Mouse (Mus musculus): ENCODE measurements around the gene Inafm2. TPM values are rescaled to one million over a fixed set of nuclear protein-coding genes. Genes with fewer than 3 reads are reported as not detected.
A peak's percentile ranks its signal among the peaks of the same experiment; 100 is the strongest.

Inafm2 gene
- polyA plus RNA-seq, 1 experiment from 2014 or later, result 44.7 TPM

DNA sequence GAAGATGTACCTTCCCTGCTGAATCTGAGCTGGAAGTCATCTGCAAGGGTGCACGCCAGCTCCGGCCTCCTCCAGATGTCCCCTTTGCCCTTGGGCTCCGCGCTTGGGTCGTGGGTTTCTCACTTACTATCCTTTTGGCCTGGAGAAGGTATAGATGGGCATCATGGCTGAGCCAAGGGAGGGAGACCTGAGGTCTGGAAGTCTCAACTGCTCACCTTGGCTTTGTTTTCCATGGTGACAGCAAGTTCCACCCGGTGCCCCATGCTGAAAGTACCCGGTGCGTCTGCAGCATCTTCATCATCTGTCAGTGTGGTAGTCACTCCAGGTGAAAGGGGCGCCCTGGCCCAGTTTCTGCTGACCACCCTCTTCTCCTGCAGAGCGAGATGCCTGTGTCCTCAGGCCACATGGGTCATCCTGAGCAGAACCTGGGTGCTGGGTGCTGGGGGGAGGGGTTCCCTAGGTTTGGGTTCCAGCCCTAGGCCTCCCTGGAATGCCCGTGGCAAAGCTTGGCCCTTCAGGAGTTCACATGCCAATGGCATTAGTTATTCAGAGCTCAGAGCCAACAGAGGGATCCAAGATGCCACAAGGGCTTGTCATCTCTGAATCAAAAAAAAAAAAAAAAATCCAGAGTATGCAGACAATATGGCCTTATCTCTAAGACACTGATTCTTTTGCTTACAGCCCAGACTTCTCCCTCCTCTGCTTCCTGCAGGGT, 14.9 kb downstream of the Inafm2 start:
- no peak overlapping the region for H3K4me2 ChIP-seq
- H3K4me3 ChIP-seq, result no peak overlapping the region
- 0 out of 2 replicates have a peak, but pooled peaks cover 6% of the 10 kb centered on the region for H3K27me3 ChIP-seq
- no peak for ATAC-seq (replicated peaks; ENCODE audit: insufficient number of reproducible peaks, insufficient read depth, low FRiP score, low read depth)
- peak overlapping the region; percentile 18; the same call in 1 of the 2 replicates for H3K9ac ChIP-seq
- no peaks in the 10 kb centered on the region for H3K9me3 ChIP-seq (replicated peaks)
- peak overlapping the region; percentile 96 for H3K27ac ChIP-seq
- WGBS, result 83% methylated on average over 11 of the region's 11 CpGs
- H3K4me1 ChIP-seq (replicated peaks), result peaks cover 54% of the 10 kb centered on the region
- 0 out of 2 replicates have a peak, but pooled peaks cover 11% of the 10 kb centered on the region for H3K36me3 ChIP-seq

DNA sequence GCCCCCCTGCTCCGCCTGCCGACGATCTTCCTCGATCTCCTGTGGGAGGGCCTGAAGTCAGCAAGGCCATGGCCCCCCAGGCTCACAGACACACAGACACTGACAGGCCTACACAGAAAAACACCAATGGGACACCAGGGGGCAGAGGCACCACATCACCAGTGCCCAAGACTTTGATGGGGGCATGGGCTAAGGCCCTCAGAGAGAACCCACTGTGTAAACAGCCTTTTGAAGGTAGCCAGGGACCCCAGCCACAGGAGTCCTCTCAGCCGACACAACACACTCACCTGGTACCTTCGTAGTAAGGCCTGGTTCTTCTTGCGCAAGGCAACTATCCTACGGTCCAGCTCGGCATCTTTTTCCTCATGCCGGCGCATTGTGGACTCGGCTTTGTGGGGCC, 15.8 kb downstream of the Inafm2 start:
- H3K4me3 ChIP-seq, result peak overlapping the region; percentile 35
- H3K27me3 ChIP-seq, result 0 out of 2 replicates have a peak, but pooled peaks cover 6% of the 10 kb centered on the region
- H3K4me2 ChIP-seq, result peak overlapping the region; percentile 61
- 0 out of 2 replicates have a peak overlapping the region, but pooled peaks have one; percentile 18 for H3K9ac ChIP-seq
- peaks cover 51% of the 10 kb centered on the region for H3K4me1 ChIP-seq (replicated peaks)
- ATAC-seq (replicated peaks; ENCODE audit: insufficient number of reproducible peaks, insufficient read depth, low FRiP score, low read depth), result no peak
- WGBS, result 68% methylated on average over 12 of the region's 12 CpGs
- H3K9me3 ChIP-seq (replicated peaks), result no peaks in the 10 kb centered on the region
- peak overlapping the region; percentile 96 for H3K27ac ChIP-seq
- H3K36me3 ChIP-seq, result 0 out of 2 replicates have a peak, but pooled peaks cover 11% of the 10 kb centered on the region

DNA sequence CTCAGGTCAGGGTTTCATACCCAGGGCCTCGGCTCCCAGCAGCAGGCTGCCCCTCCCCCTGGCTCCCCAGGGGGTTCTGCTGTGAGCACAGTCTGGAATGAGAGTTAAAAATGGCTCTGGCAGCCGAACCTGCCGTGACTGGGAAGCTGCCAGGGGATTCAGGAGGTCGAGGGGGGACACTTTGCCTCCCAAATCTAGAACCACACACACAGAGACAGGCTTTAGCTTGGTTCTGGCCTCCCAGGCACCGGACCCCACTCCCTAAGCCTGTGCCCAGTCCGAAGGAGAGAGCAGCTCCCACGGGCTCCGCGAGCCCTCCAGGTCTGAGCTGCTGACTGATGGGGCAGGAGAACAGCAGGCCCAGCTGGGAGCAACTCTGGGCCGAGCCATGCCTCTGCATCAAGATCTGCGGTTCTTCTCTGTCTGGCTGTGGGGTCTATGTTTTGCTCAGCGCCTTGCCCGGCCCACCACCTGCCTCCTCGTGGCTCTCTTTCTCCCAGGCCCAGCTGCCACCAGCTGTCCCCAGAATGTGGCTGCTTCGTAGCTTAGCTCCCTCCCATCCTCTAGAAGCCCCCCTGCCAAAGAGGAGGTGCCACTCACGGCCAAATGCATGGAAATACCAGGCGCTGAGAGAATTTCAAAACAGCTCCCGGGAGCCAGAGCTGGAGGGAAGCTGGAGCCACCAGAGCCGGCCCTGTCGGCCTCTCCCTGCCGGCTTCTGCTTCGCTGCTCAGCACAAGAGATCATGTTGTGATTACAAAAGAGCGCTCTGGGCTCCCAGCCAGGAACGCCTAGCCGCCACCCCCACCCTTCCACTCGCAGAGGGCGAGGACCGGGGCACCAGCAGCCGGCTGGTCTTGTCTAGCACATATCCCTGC, 16.6 kb downstream of the Inafm2 start, which contains the start of gene Ccdc9b:
Gene Ccdc9b, minus strand, starts transcription at position 756 of the 878 bp plus-strand sequence.
- 3% methylated on average over 29 of the region's 29 CpGs for WGBS
- peak within 1 kb of the TSS; percentile 35 for H3K4me3 ChIP-seq
- H3K9me3 ChIP-seq (replicated peaks), result no peaks in the 10 kb centered on the region
- H3K27me3 ChIP-seq, result 0 out of 2 replicates have a peak, but pooled peaks cover 6% of the 10 kb centered on the region
- H3K36me3 ChIP-seq, result 0 out of 2 replicates have a peak, but pooled peaks cover 10% of the 10 kb centered on the region
- H3K4me2 ChIP-seq, result peak within 1 kb of the TSS; percentile 61
- peak; percentile 76 for ATAC-seq (replicated peaks; ENCODE audit: insufficient number of reproducible peaks, insufficient read depth, low FRiP score, low read depth)
- H3K27ac ChIP-seq, result peak within 1 kb of the TSS; percentile 96
- H3K9ac ChIP-seq, result peak within 1 kb of the TSS; percentile 48
- H3K4me1 ChIP-seq (replicated peaks), result peaks cover 54% of the 10 kb centered on the region

DNA sequence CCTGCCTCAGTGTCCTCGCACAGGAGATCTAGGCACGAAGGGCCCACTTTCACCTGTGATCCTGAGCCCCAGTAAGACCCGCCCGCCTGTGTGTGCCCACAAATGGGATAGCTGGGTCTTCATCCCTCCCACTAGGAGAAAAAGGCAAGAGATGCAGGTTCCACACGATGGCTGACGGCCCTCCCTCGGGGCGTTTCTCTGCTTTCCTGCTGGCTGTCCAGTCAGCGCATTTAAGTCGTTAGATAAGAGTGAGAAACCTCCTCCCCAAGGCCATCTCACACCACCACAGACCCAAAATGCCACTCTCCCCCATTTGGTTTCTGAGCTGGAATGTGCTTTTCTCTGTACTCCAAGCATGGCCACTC, 17.2 kb downstream of the Inafm2 start:
- Histone ChIP-seq H3K27ac (peak overlapping the region; percentile 96), H3K4me3 (peak overlapping the region; percentile 35; the same call in 1 of the 2 replicates), H3K4me2 (peak overlapping the region; percentile 61), H3K4me1 (replicated peaks) (peaks cover 54% of the 10 kb centered on the region), H3K27me3 (0 out of 2 replicates have a peak, but pooled peaks cover 8% of the 10 kb centered on the region), H3K36me3 (0 out of 2 replicates have a peak, but pooled peaks cover 5% of the 10 kb centered on the region), H3K9ac (peak overlapping the region; percentile 48; the same call in 1 of the 2 replicates), H3K9me3 (replicated peaks) (no peaks in the 10 kb centered on the region)
- 0 out of 2 replicates have a peak, but pooled peaks have one; percentile 1 for ATAC-seq (replicated peaks; ENCODE audit: insufficient number of reproducible peaks, insufficient read depth, low FRiP score, low read depth)
- 7% methylated on average over 10 of the region's 10 CpGs for WGBS

DNA sequence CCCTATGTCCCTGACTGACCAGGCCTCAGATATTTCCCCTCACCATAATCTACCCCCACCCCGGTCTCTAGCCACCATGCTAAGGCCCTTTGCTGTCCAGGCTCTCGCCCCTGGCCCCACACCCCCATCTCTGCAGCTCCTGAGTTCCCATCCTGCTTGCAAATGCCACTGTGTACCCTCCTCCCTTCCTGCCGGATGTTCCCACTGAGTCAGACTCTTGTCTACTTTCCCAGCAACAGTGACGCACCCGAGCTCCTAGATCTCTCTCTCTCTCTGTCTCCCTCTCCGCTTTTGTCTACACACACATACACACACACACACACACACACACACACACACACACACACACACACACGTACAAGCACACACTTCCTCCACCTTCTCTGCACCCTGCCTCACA, 17.9 kb downstream of the Inafm2 start:
- 72% methylated on average over 7 of the region's 7 CpGs for WGBS
- Histone ChIP-seq H3K36me3 (no peaks in the 10 kb centered on the region), H3K27ac (peak overlapping the region; percentile 96), H3K4me1 (replicated peaks) (peaks cover 54% of the 10 kb centered on the region), H3K9me3 (replicated peaks) (no peaks in the 10 kb centered on the region), H3K27me3 (0 out of 2 replicates have a peak, but pooled peaks cover 3% of the 10 kb centered on the region), H3K9ac (no peak overlapping the region), H3K4me3 (no peak overlapping the region), H3K4me2 (no peak overlapping the region)
- no peak for ATAC-seq (replicated peaks; ENCODE audit: insufficient number of reproducible peaks, insufficient read depth, low FRiP score, low read depth)

DNA sequence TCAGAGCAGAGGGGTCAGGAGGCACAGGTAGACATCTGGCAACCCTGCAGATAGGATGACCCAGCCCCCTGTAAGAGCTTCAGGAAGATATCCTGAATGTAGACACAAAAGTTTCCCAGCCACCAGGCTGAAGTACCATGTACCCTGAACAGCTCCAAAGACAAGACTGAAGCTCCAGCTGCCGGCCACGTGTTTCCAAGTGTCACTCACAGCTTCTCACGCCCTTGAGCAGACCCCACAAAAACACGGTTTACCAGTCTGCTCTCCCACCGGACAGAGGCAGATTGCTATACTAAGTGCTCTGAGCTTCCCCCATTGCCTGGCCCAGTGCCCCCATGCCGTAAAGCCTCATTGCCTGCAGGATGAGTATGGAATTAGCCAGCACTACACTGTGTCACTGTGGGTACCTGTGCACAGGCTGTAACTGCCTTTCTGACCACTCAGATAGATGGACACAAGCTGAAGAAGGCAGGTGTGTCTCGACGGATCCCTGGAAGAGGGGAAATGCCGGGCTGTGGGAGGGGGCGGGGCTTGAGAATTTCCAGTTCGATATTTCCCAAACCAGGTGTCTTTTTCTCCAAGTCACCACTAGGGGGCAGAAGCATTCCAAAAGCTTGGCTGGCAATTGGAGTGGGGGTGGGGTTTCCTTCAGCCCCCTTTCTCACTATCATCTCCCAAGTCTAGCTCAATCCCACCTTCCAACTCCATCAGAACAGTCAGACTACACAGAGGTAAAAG, 18.7 kb downstream of the Inafm2 start:
- ATAC-seq (replicated peaks; ENCODE audit: insufficient number of reproducible peaks, insufficient read depth, low FRiP score, low read depth), result no peak
- H3K9ac ChIP-seq, result no peak overlapping the region
- H3K36me3 ChIP-seq, result no peaks in the 10 kb centered on the region
- H3K4me3 ChIP-seq, result no peak overlapping the region
- WGBS, result 25% methylated on average over 11 of the region's 11 CpGs
- no peaks in the 10 kb centered on the region for H3K9me3 ChIP-seq (replicated peaks)
- H3K4me1 ChIP-seq (replicated peaks), result peaks cover 53% of the 10 kb centered on the region
- H3K27me3 ChIP-seq, result 0 out of 2 replicates have a peak, but pooled peaks cover 3% of the 10 kb centered on the region
- H3K27ac ChIP-seq, result peak overlapping the region; percentile 39
- H3K4me2 ChIP-seq, result no peak overlapping the region

DNA sequence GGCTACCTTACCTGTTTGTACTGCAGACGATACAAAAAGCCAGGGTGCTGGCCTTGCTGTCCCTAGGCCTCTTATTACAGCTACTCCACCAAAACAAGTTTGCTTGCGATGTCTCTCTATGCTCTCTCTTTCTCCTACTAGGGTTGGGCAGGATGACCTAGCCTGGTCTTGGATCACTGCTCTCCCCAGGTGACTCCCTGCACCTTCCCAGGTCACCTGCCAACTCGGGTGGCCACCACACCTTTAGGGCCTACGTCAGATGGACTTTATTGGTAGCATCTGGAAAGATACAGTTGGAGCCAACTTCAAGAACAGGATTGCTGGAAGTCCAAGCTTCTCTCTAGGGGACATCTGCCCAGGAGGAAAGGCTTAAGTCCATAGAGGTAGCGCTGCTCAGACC, 19.3 kb downstream of the Inafm2 start:
- H3K4me1 ChIP-seq (replicated peaks), result peaks cover 48% of the 10 kb centered on the region
- no peak overlapping the region for H3K9ac ChIP-seq
- no peak overlapping the region for H3K4me2 ChIP-seq
- ATAC-seq (replicated peaks; ENCODE audit: insufficient number of reproducible peaks, insufficient read depth, low FRiP score, low read depth), result no peak
- H3K36me3 ChIP-seq, result no peaks in the 10 kb centered on the region
- no peak overlapping the region for H3K4me3 ChIP-seq
- no peaks in the 10 kb centered on the region for H3K9me3 ChIP-seq (replicated peaks)
- H3K27ac ChIP-seq, result no peak overlapping the region
- H3K27me3 ChIP-seq, result 0 out of 2 replicates have a peak, but pooled peaks cover 3% of the 10 kb centered on the region
- 86% methylated on average over 5 of the region's 5 CpGs for WGBS

DNA sequence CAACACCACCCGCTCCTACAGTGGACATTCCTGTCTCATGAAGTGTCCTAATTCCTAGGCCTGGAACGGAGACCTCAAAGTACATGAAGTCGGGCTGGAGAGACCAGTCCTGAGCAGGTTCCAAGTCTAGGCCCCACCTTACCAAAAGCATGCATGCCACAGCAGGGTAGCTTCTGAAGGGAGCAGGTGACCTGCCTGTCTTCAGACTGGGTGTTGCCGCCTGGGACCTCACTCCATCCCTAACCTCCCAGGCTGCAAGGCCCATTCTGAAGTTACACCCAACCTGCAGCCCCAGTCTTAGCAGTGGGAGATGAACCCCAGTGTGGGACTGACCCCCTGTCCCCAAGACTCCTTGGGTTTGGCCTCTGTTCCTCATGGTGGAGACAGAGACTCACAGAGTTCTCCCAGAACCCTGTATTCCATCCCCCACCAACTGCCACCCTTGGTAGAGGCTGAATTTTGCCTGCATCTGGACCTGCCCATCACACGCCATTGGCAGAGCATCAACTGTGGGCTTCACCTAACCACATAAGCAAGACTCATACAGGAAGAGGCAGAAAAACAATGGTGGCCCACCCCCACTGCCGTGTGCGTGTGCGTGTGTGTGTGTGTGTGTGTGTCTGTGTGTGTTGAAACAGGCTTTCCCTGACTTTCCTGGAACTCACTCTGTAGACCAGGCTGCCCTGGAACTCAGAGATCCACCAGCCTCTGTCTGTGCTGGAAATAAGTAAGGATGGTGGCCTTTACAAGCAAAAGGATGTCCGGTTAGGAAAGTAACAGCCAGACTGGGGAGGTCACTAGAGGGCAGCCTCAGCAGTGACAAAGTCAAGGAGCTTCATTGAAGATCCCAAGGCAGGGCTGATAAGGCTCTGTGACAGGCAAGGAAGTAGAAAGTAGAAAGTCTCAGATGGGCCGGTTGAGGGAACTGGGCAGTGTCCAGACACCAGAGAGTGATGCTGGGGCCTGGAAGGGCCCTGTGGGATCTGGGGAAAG, 20.8 kb downstream of the Inafm2 start:
- Histone ChIP-seq H3K36me3 (no peaks in the 10 kb centered on the region), H3K9me3 (replicated peaks) (no peaks in the 10 kb centered on the region), H3K27ac (no peak overlapping the region), H3K9ac (no peak overlapping the region), H3K27me3 (0 out of 2 replicates have a peak, but pooled peaks cover 3% of the 10 kb centered on the region), H3K4me2 (no peak overlapping the region), H3K4me3 (no peak overlapping the region), H3K4me1 (replicated peaks) (peaks cover 33% of the 10 kb centered on the region)
- WGBS, result 59% methylated on average over 10 of the region's 10 CpGs
- ATAC-seq (replicated peaks; ENCODE audit: insufficient number of reproducible peaks, insufficient read depth, low FRiP score, low read depth), result no peak

DNA sequence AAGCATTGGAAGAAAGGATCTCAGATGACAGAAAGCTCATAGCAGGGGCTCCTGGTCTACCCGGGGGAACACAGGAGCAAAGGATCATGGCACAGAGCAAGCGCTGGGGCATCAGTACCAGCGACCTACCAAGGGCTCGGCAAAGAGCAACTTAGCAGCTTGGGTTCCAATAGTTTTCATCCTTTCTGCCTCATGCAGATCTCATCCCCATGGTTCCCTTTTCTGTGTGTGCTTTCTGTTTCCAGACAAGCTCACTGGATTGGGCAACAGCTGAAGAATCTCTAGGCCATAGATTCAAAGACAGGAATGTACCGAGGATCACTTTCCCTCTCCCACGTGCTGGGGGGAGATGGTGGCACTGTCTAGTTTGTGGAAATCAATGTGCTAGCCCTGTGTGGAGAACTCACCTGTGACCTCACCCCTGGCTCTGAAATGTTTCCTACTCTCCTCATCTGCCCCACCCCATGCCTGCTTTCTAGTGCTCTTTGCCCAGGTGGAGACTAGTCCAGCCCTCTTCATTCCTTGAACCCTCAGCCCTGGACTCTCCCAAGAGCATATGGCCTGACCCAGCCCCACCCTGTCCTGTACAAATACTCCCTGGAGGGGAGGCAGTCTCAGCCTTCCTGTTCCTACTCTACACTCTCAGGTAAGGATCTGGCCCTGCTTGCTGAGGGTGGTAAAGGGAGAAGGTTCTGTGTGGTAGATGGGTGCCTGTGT, 26.8 kb downstream of the Inafm2 start, which contains the start of gene Phgr1:
Gene Phgr1, plus strand, starts transcription at position 612 of the 717 bp plus-strand sequence.
- Histone ChIP-seq H3K27me3 (0 out of 2 replicates have a peak, but pooled peaks cover 3% of the 10 kb centered on the region), H3K4me3 (no peak within 1 kb of the TSS), H3K9me3 (replicated peaks) (no peaks in the 10 kb centered on the region), H3K4me1 (replicated peaks) (peaks cover 5% of the 10 kb centered on the region), H3K36me3 (no peaks in the 10 kb centered on the region), H3K27ac (no peak within 1 kb of the TSS), H3K4me2 (no peak within 1 kb of the TSS), H3K9ac (no peak within 1 kb of the TSS)
- 72% methylated on average over 6 of the region's 6 CpGs for WGBS
- ATAC-seq (replicated peaks; ENCODE audit: insufficient number of reproducible peaks, insufficient read depth, low FRiP score, low read depth), result no peak
